Mouse (Mus musculus) stomach, embryonic 14.5 days (tissue): ENCODE results near the gene Dgcr2. TPM values are rescaled to one million over a fixed set of nuclear protein-coding genes. Genes with fewer than 3 reads are reported as not detected.

Experiments used
- polyA plus RNA-seq: library from polyadenylated mRNA; unstranded; fragments of >200 nt; fragmentation: Nextera tagmentation; extraction: Ambion mirVana; gene quantifications from 2 replicates; pipeline ENCODE4 v1.2.1, GENCODE M21; 2014

Gene Dgcr2
- polyA plus RNA-seq, 1 experiment from 2014 or later, result 92.8 TPM

Other genes with a start within 250 kb of the Dgcr2 start
- 45.8 and 47.5 TPM in 2 replicates for gene Med15, start 165.7 kb downstream of the Dgcr2 start, polyA plus RNA-seq
- 69.8 and 76.6 TPM in 2 replicates for gene Klhl22, start 138.9 kb downstream of the Dgcr2 start, polyA plus RNA-seq
- 17.8 and 23.3 TPM in 2 replicates for gene Scarf2, start 101.3 kb downstream of the Dgcr2 start, polyA plus RNA-seq
- gene B830017H08Rik, start 65.4 kb downstream of the Dgcr2 start, polyA plus RNA-seq, result not detected in 2 replicates
- gene Car15, start 60.2 kb downstream of the Dgcr2 start, polyA plus RNA-seq, result 2.4 and 3.4 TPM in 2 replicates
- 0.13 and 0.41 TPM in 2 replicates for gene Gm20518, start 6.9 kb downstream of the Dgcr2 start, polyA plus RNA-seq
- 0.08 and 0.09 TPM in 2 replicates for gene Tssk1, start 4.3 kb downstream of the Dgcr2 start, polyA plus RNA-seq
- not detected in 2 replicates for gene Tssk2, start 75 bp upstream of the Dgcr2 start, polyA plus RNA-seq
- 36.0 and 38.1 TPM in 2 replicates for gene Ess2, start 12.8 kb upstream of the Dgcr2 start, polyA plus RNA-seq
- gene Gsc2, start 16.5 kb upstream of the Dgcr2 start, polyA plus RNA-seq, result not detected in 2 replicates
- gene Slc25a1, start 29.7 kb upstream of the Dgcr2 start, polyA plus RNA-seq, result 93.4 and 96.2 TPM in 2 replicates
- gene Vpreb2, start 81.9 kb upstream of the Dgcr2 start, polyA plus RNA-seq, result not detected in 2 replicates
- gene Dgcr6, start 154.3 kb upstream of the Dgcr2 start, polyA plus RNA-seq, result 81.1 and 94.1 TPM in 2 replicates
- 12.3 and 15.2 TPM in 2 replicates for gene Prodh, start 191.6 kb upstream of the Dgcr2 start, polyA plus RNA-seq
- gene Rtn4r, start 229.1 kb upstream of the Dgcr2 start, polyA plus RNA-seq, result 2.1 and 3.6 TPM in 2 replicates